ENCODE assay signal across 27 mouse cellular contexts in the genomic region with DNA sequence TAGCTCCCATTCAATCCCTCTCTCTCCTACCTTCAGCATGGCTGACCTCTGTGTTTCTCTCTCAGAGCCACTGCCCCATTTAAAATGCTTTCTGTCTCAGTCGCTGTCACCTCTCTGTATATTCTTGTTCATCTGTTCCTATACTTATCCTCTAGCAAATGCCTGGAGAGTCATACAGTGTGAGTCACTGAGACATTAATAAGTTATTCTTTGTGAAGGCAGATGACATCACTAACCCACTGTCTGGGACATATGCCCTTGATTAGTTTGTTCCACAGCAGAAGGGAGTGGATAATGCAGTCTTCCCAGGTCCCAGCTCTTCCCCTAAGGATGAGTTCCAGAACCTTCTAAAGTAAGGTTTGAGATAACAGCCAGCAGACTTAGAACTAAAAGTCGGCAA. TPM values are rescaled to one million over a fixed set of nuclear protein-coding genes. Genes with fewer than 3 reads are reported as not detected.
DNase-seq lines count a peak whose midpoint lies in the region; ATAC-seq and TF ChIP-seq lines count a peak whose summit lies in the region.
"Had no signal": no experiment of that assay in that cellular context is flagged by ENCODE, and none has a peak within 500 bp of the region (broad histone marks: within the 10 kb centered on the region; RNA-seq: fewer than 3 reads in every experiment).

No protein-coding gene starts in this region.

- no peak overlapping the region for H3K4me3 ChIP-seq in heart, embryonic 15.5 days
- no peak overlapping the region for H3K4me3 ChIP-seq in C2C12 (ENCODE audit: insufficient read depth, poor library complexity, severe bottlenecking)
- H3K4me3 ChIP-seq in cortical plate, adult 2 months (ENCODE audit: insufficient read depth, low read length) = no peak overlapping the region
- no peak overlapping the region for H3K4me3 ChIP-seq in kidney, embryonic 16.5 days (ENCODE audit: low read length)
- H3K4me3 ChIP-seq: hindbrain, embryonic 10.5 days; intestine, embryonic 15.5 days; layer of hippocampus, adult 2 months; neural tube, embryonic 15.5 days had no signal

- no peaks in the 10 kb centered on the region for H3K79me3 ChIP-seq in C2C12 (ENCODE audit: low read depth)

- DNase-seq in frontal cortex, postnatal 36 days (ENCODE audit: low spot score in 2 of 2) = no peak
- no peak for DNase-seq in heart, adult 9 months (ENCODE audit: low spot score in 2 of 2)
- no peak for DNase-seq in ovary, adult 18-20 months (ENCODE audit: low spot score)
- DNase-seq: adrenal gland, postnatal 25 days; cerebellum, adult 9-10 months; kidney, adult 8-10 months; kidney, postnatal 14 days; liver, postnatal 0 days; lung, postnatal 14 days; thymus, postnatal 25 days had no signal

- H3K9me3 ChIP-seq in heart, embryonic 15.5 days (replicated peaks) = no peaks in the 10 kb centered on the region
- H3K9me3 ChIP-seq in kidney, embryonic 16.5 days (ENCODE audit: low read length) = no peaks in the 10 kb centered on the region
- H3K9me3 ChIP-seq: hindbrain, embryonic 10.5 days; intestine, embryonic 15.5 days; neural tube, embryonic 15.5 days had no signal

- TF ChIP-seq POLR2A in cortical plate, adult 2 months (IDR thresholded peaks at IDR 0.05; ENCODE audit: extremely low read depth, insufficient read depth, low read length) = no peak

- no peaks in the 10 kb centered on the region for H3K27me3 ChIP-seq in heart, embryonic 15.5 days
- H3K27me3 ChIP-seq in C2C12 (ENCODE audit: control insufficient read depth, insufficient read depth, insufficient read length) = no peaks in the 10 kb centered on the region
- no peaks in the 10 kb centered on the region for H3K27me3 ChIP-seq in kidney, embryonic 16.5 days (ENCODE audit: insufficient read depth, low read length)
- H3K27me3 ChIP-seq: CH12.LX; intestine, embryonic 15.5 days; neural tube, embryonic 15.5 days had no signal

- 32% methylated on average over 2 of the region's 2 CpGs for WGBS in heart, embryonic 15.5 days
- 78% methylated on average over 2 of the region's 2 CpGs for WGBS in kidney, embryonic 16.5 days

- TF ChIP-seq CTCF in C2C12 (IDR thresholded peaks at IDR 0.05; ENCODE audit: control insufficient read depth, insufficient read depth, insufficient read length) = no peak
- TF ChIP-seq CTCF in cortical plate, adult 2 months (IDR thresholded peaks at IDR 0.05; ENCODE audit: extremely low read depth, insufficient read depth, low read length) = no peak

- no peak overlapping the region for H3ac ChIP-seq in C2C12 (ENCODE audit: control insufficient read depth, insufficient read length, low read depth)

- no peaks in the 10 kb centered on the region for H3K36me3 ChIP-seq in heart, embryonic 15.5 days
- no peaks in the 10 kb centered on the region for H3K36me3 ChIP-seq in C2C12 (ENCODE audit: control insufficient read depth, insufficient read depth)
- H3K36me3 ChIP-seq in kidney, embryonic 16.5 days (ENCODE audit: insufficient read depth, low read length) = no peaks in the 10 kb centered on the region
- H3K36me3 ChIP-seq: G1E; hindbrain, embryonic 10.5 days; intestine, embryonic 15.5 days; neural tube, embryonic 15.5 days had no signal

- no peak overlapping the region for H3K4me2 ChIP-seq in heart, embryonic 15.5 days
- no peak overlapping the region for H3K4me2 ChIP-seq in kidney, embryonic 16.5 days (replicated peaks; ENCODE audit: low read depth, low read length)
- H3K4me2 ChIP-seq: intestine, embryonic 15.5 days; liver, embryonic 11.5 days; midbrain, embryonic 11.5 days; neural tube, embryonic 15.5 days had no signal

- peak overlapping the region; percentile 54; the same call in 1 of the 2 replicates for H3K27ac ChIP-seq in heart, embryonic 15.5 days
- 0 out of 2 replicates have a peak overlapping the region, but pooled peaks have one; percentile 19 for H3K27ac ChIP-seq in cortical plate, adult 2 months (ENCODE audit: insufficient read depth, low read length)
- H3K27ac ChIP-seq in kidney, embryonic 16.5 days (ENCODE audit: low read length) = no peak overlapping the region
- H3K27ac ChIP-seq: hindbrain, embryonic 10.5 days; intestine, embryonic 15.5 days; layer of hippocampus, adult 2 months; neural tube, embryonic 15.5 days had no signal

- peak; percentile 63 for ATAC-seq in frontal cortex, adult (ENCODE audit: low TSS enrichment)
- ATAC-seq in heart, embryonic 15.5 days (replicated peaks; ENCODE audit: insufficient number of reproducible peaks, insufficient read depth, low FRiP score, low read depth) = peak; percentile 39; the same call in 1 of the 2 replicates
- no peak for ATAC-seq in kidney, embryonic 16.5 days (ENCODE audit: low FRiP score, low TSS enrichment)
- ATAC-seq: hindbrain, embryonic 16.5 days; intestine, embryonic 15.5 days; liver, postnatal 0 days had no signal

- no peak overlapping the region for H3K9ac ChIP-seq in heart, embryonic 15.5 days
- H3K9ac ChIP-seq in kidney, embryonic 16.5 days (replicated peaks; ENCODE audit: low read length) = no peak overlapping the region
- H3K9ac ChIP-seq: intestine, embryonic 15.5 days; liver, postnatal 0 days; neural tube, embryonic 15.5 days had no signal

- H3K79me2 ChIP-seq in C2C12 (ENCODE audit: control insufficient read depth, insufficient read depth) = no peaks in the 10 kb centered on the region

- H3K4me1 ChIP-seq in heart, embryonic 15.5 days (replicated peaks) = peaks cover 17% of the 10 kb centered on the region
- H3K4me1 ChIP-seq in cortical plate, adult 2 months (ENCODE audit: control insufficient read depth, insufficient read depth, low read length) = peaks cover 2% of the 10 kb centered on the region; the same call in 1 of the 2 replicates
- H3K4me1 ChIP-seq in kidney, embryonic 16.5 days (ENCODE audit: insufficient read depth, low read length) = no peaks in the 10 kb centered on the region
- H3K4me1 ChIP-seq: neural tube, embryonic 15.5 days had no signal

TF ChIP-seq in C2C12, 6 proteins besides CTCF, POLR2A, EP300 and RAD21:
- TF ChIP-seq MYOD1 (IDR thresholded peaks at IDR 0.05; ENCODE audit: control insufficient read depth, insufficient read length, low read depth) (peak; percentile 19), USF1 (IDR thresholded peaks at IDR 0.05; ENCODE audit: low read depth) (no peak), MAX (IDR thresholded peaks at IDR 0.05) (no peak), CEBPB (IDR thresholded peaks at IDR 0.05; ENCODE audit: low read depth) (no peak), FOSL1 (IDR thresholded peaks at IDR 0.05; ENCODE audit: insufficient read depth, low read length, poor library complexity, severe bottlenecking) (peak; percentile 34), MYOG (IDR thresholded peaks at IDR 0.05; ENCODE audit: control insufficient read depth, extremely low read depth, insufficient read length) (no peak)

RNA-seq across cellular contexts. Expression of gene Xcl1, which starts 47.6 kb away (rescaled TPM):
- polyA plus RNA-seq in heart, embryonic 15.5 days (2015; fragmentation: Nextera tagmentation; extraction: Ambion mirVana) = 0.44 and 1.6 TPM in 2 replicates
- polyA plus RNA-seq in C2C12 (2012; fragmentation: generic; extraction: Trizol) = not detected
- not detected in 2 replicates for polyA plus RNA-seq in cortical plate, adult 2 months (2012; rRNA removed)
- not detected in 2 replicates for polyA plus RNA-seq in kidney, embryonic 16.5 days (2015; fragmentation: Nextera tagmentation; extraction: Ambion mirVana)
- polyA plus RNA-seq: forebrain, embryonic 11.5 days; G1E; hindbrain, embryonic 10.5 days; hindbrain, embryonic 16.5 days; intestine, embryonic 15.5 days; limb, embryonic 11.5 days; liver, embryonic 11.5 days; midbrain, embryonic 11.5 days; midbrain, postnatal 0 days; neural tube, embryonic 15.5 days had no signal
